Mouse (Mus musculus): ENCODE measurements around the gene Shroom1. TPM values are rescaled to one million over a fixed set of nuclear protein-coding genes. Genes with fewer than 3 reads are reported as not detected.

Gene Shroom1
- polyA plus RNA-seq, 1 experiment from 2014 or later, result 1.3 TPM

GRCm38 (mm10) chr11:53469968-53470695 lies 13.1 kb downstream of the Shroom1 start, which contains the start of gene Gm9837:
TSS of gene Gm9837 (minus strand) at chr11:53470479.
- ATAC-seq (ENCODE audit: low FRiP score, low TSS enrichment) (peak; percentile 76), DNase-seq (ENCODE audit: low spot score) (peak; percentile 89)
- no peaks in the 10 kb centered on the region for H3K36me3 ChIP-seq (ENCODE audit: control insufficient read depth, insufficient read depth, low read length)
- no peak within 1 kb of the TSS for H3K9ac ChIP-seq (ENCODE audit: low read length)
- no peaks in the 10 kb centered on the region for H3K4me1 ChIP-seq (replicated peaks; ENCODE audit: control insufficient read depth, insufficient read depth)
- TF ChIP-seq CTCF (IDR thresholded peaks at IDR 0.05; ENCODE audit: low read depth), result peak; percentile 97
- no peak for TF ChIP-seq EP300 (optimal IDR thresholded peaks at IDR 0.05)
- no peak within 1 kb of the TSS for H3K27ac ChIP-seq (replicated peaks)
- peak within 1 kb of the TSS; percentile 52 for H3K4me2 ChIP-seq (replicated peaks; ENCODE audit: low read depth)
- H3K27me3 ChIP-seq (ENCODE audit: control insufficient read depth, insufficient read depth, low read length), result peaks cover 9% of the 10 kb centered on the region
- 3% methylated on average over 29 of the region's 29 CpGs for WGBS
- peak within 1 kb of the TSS; percentile 14 for H3K4me3 ChIP-seq (ENCODE audit: low read depth, low read length)
- H3K9me3 ChIP-seq (ENCODE audit: control insufficient read depth, low read length), result no peaks in the 10 kb centered on the region

- WGBS, result 78% methylated on average over 3 of the region's 3 CpGs
- H3K27ac ChIP-seq (replicated peaks), result no peak overlapping the region
- H3K4me2 ChIP-seq (replicated peaks; ENCODE audit: low read depth), result no peak overlapping the region
- no peaks in the 10 kb centered on the region for H3K4me1 ChIP-seq (replicated peaks; ENCODE audit: control insufficient read depth, insufficient read depth)
- TF ChIP-seq EP300 (optimal IDR thresholded peaks at IDR 0.05) (no peak), CTCF (IDR thresholded peaks at IDR 0.05; ENCODE audit: low read depth) (peak; percentile 55)
- H3K27me3 ChIP-seq (ENCODE audit: control insufficient read depth, insufficient read depth, low read length), result peaks cover 6% of the 10 kb centered on the region; the same call in 1 of the 2 replicates
- no peaks in the 10 kb centered on the region for H3K9me3 ChIP-seq (ENCODE audit: control insufficient read depth, low read length)
- H3K36me3 ChIP-seq (ENCODE audit: control insufficient read depth, insufficient read depth, low read length), result no peaks in the 10 kb centered on the region
- DNase-seq (ENCODE audit: low spot score), result no peak
- H3K4me3 ChIP-seq (ENCODE audit: low read depth, low read length), result no peak overlapping the region
- no peak overlapping the region for H3K9ac ChIP-seq (ENCODE audit: low read length)
- no peak for ATAC-seq (ENCODE audit: low FRiP score, low TSS enrichment)
These were observed 15.7 kb downstream of the Shroom1 start for GRCm38 (mm10) chr11:53472709-53473108.

- DNase-seq (ENCODE audit: low spot score) (no peak), ATAC-seq (ENCODE audit: low FRiP score, low TSS enrichment) (no peak)
- Histone ChIP-seq H3K27me3 (ENCODE audit: control insufficient read depth, insufficient read depth, low read length) (peaks cover 17% of the 10 kb centered on the region), H3K9me3 (ENCODE audit: control insufficient read depth, low read length) (no peaks in the 10 kb centered on the region), H3K9ac (ENCODE audit: low read length) (no peak overlapping the region), H3K4me1 (replicated peaks; ENCODE audit: control insufficient read depth, insufficient read depth) (no peaks in the 10 kb centered on the region), H3K4me2 (replicated peaks; ENCODE audit: low read depth) (no peak overlapping the region), H3K4me3 (ENCODE audit: low read depth, low read length) (no peak overlapping the region), H3K27ac (replicated peaks) (no peak overlapping the region), H3K36me3 (ENCODE audit: control insufficient read depth, insufficient read depth, low read length) (no peaks in the 10 kb centered on the region)
- 29% methylated on average over 8 of the region's 8 CpGs for WGBS
- TF ChIP-seq CTCF (IDR thresholded peaks at IDR 0.05; ENCODE audit: low read depth) (no peak), EP300 (optimal IDR thresholded peaks at IDR 0.05) (no peak)
These were observed 18.6 kb downstream of the Shroom1 start for GRCm38 (mm10) chr11:53475620-53476019.

- no peak overlapping the region for H3K27ac ChIP-seq (replicated peaks)
- H3K9me3 ChIP-seq (ENCODE audit: control insufficient read depth, low read length), result no peaks in the 10 kb centered on the region
- peaks cover 17% of the 10 kb centered on the region for H3K27me3 ChIP-seq (ENCODE audit: control insufficient read depth, insufficient read depth, low read length)
- TF ChIP-seq EP300 (optimal IDR thresholded peaks at IDR 0.05) (no peak), CTCF (IDR thresholded peaks at IDR 0.05; ENCODE audit: low read depth) (no peak)
- H3K9ac ChIP-seq (ENCODE audit: low read length), result no peak overlapping the region
- no peaks in the 10 kb centered on the region for H3K36me3 ChIP-seq (ENCODE audit: control insufficient read depth, insufficient read depth, low read length)
- 55% methylated on average over 7 of the region's 7 CpGs for WGBS
- no peaks in the 10 kb centered on the region for H3K4me1 ChIP-seq (replicated peaks; ENCODE audit: control insufficient read depth, insufficient read depth)
- ATAC-seq (ENCODE audit: low FRiP score, low TSS enrichment) (no peak), DNase-seq (ENCODE audit: low spot score) (no peak)
- no peak overlapping the region for H3K4me3 ChIP-seq (ENCODE audit: low read depth, low read length)
- H3K4me2 ChIP-seq (replicated peaks; ENCODE audit: low read depth), result no peak overlapping the region
These were observed 20.8 kb downstream of the Shroom1 start for GRCm38 (mm10) chr11:53477833-53478232.

- no peak overlapping the region for H3K27ac ChIP-seq (replicated peaks)
- peak overlapping the region; percentile 76 for H3K4me2 ChIP-seq (replicated peaks; ENCODE audit: low read depth)
- 6% methylated on average over 79 of the region's 79 CpGs for WGBS
- H3K9me3 ChIP-seq (ENCODE audit: control insufficient read depth, low read length), result no peaks in the 10 kb centered on the region
- peaks cover 17% of the 10 kb centered on the region for H3K27me3 ChIP-seq (ENCODE audit: control insufficient read depth, insufficient read depth, low read length)
- H3K36me3 ChIP-seq (ENCODE audit: control insufficient read depth, insufficient read depth, low read length), result no peaks in the 10 kb centered on the region
- DNase-seq (ENCODE audit: low spot score), result no peak
- H3K4me3 ChIP-seq (ENCODE audit: low read depth, low read length), result peak overlapping the region; percentile 47
- 0 out of 2 replicates have a peak, but pooled peaks have one; percentile 29 for ATAC-seq (ENCODE audit: low FRiP score, low TSS enrichment)
- H3K9ac ChIP-seq (ENCODE audit: low read length), result peak overlapping the region; percentile 18; the same call in 1 of the 2 replicates
- no peaks in the 10 kb centered on the region for H3K4me1 ChIP-seq (replicated peaks; ENCODE audit: control insufficient read depth, insufficient read depth)
- TF ChIP-seq EP300 (optimal IDR thresholded peaks at IDR 0.05) (no peak), CTCF (IDR thresholded peaks at IDR 0.05; ENCODE audit: low read depth) (no peak)
These were observed 21.6 kb downstream of the Shroom1 start for GRCm38 (mm10) chr11:53478383-53479170.
